Mouse (Mus musculus): ENCODE results near the gene Dctn1.

GRCm38 (mm10) chr6:83127419-83127818 lies 38.3 kb upstream of the Dctn1 start:
- TF ChIP-seq CTCF (IDR thresholded peaks at IDR 0.05; ENCODE audit: low read depth) (peak; percentile 8; the same call in 1 of the 2 replicates), EP300 (IDR thresholded peaks at IDR 0.05; ENCODE audit: low read depth) (no peak)

Data from heart, postnatal 0 days (tissue).